In the genomic region with DNA sequence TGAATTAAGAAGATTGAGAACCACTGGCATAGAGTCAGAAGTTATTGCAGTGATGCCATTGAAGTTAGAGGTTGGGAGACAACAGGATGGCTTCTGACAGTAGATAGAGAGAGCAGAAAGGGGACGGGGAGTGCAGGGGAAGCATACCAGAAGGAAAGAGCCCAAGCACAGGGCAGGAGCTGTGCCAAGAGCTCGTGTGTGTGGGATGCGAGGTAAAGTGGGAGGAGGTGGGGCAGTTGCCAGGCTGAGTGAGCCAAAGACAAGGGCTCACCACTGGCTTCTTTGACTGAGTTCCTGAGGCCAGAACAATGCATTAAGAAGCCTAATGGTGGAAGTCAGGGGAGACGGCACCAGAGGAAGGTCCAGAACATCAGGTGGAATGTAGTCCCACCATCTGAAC, we compare ENCODE assay signal across 19 mouse cellular contexts. TPM values are rescaled to one million over a fixed set of nuclear protein-coding genes. Genes with fewer than 3 reads are reported as not detected.
DNase-seq lines count a peak whose midpoint lies in the region.
"Had no signal": no experiment of that assay in that cellular context is flagged by ENCODE, and none has a peak within 500 bp of the region (broad histone marks: within the 10 kb centered on the region; RNA-seq: fewer than 3 reads in every experiment).

No protein-coding gene starts in this region.

- DNase-seq in heart, adult 11 months = peak; percentile 72
- DNase-seq in heart, adult 18-20 months = no peak
- peak; percentile 16 for DNase-seq in ovary, adult 18-20 months (ENCODE audit: low spot score)
- no peak for DNase-seq in ovary, postnatal 10 days (ENCODE audit: low spot score)
- peak; percentile 20 for DNase-seq in ovary, postnatal 36 days (ENCODE audit: low spot score)
- no peak for DNase-seq in ovary, postnatal 14 days (ENCODE audit: low spot score)
- DNase-seq in testis, postnatal 10 days (ENCODE audit: low spot score) = peak; percentile 55
- DNase-seq in testis, postnatal 14 days (ENCODE audit: low spot score) = no peak
- DNase-seq: adrenal gland, adult 2 months; adrenal gland, adult 8-10 months; adrenal gland, postnatal 10 days; adrenal gland, postnatal 14 days; adrenal gland, postnatal 25 days; adrenal gland, postnatal 36 days; B cell, adult 2 months; cerebellum, adult 11 months; cerebellum, adult 11-12 months had no signal

RNA-seq across cellular contexts. Expression of gene Ngf, which starts 47.2 kb away (rescaled TPM):
- total RNA-seq in heart, adult 18-20 months (2021) = 1 to 10 TPM; 3.4 to 3.9 TPM
- total RNA-seq: CH12.LX, MEL had no signal

Comparison
In these comparisons a context has a peak if more than half of its experiments do, and no peak if none do; other contexts are left out.
1. DNase-seq: peak in heart, adult 11 months (single experiment), ovary, adult 18-20 months (single experiment), ovary, postnatal 36 days (single experiment) and testis, postnatal 10 days (single experiment); none in heart, adult 18-20 months (0 of 2), ovary, postnatal 10 days (single experiment), ovary, postnatal 14 days (single experiment) and testis, postnatal 14 days (single experiment).